Mouse (Mus musculus) thymus, adult 2 months (tissue): ENCODE results near the gene Stau1.

ENCODE experiments used
- CTCF ChIP-seq: fragments of 200-500 bp; IDR thresholded peaks from 2 replicates; pipeline ENCODE4 v1.5.1; 2012; ENCODE audit warnings: mild to moderate bottlenecking, control low read depth, low read length, moderate library complexity, borderline replicate concordance; ENCODE audit not compliant: control insufficient read depth, poor library complexity, insufficient read depth; ENCODE audit errors: extremely low read depth
- POLR2A ChIP-seq: fragments of 200-500 bp; IDR thresholded peaks from 2 replicates; pipeline ENCODE4 v1.6.1; 2012; ENCODE audit warnings: mild to moderate bottlenecking, low read length, control low read depth, moderate library complexity; ENCODE audit not compliant: control insufficient read depth, poor library complexity, insufficient read depth; ENCODE audit errors: extremely low read depth

DNA sequence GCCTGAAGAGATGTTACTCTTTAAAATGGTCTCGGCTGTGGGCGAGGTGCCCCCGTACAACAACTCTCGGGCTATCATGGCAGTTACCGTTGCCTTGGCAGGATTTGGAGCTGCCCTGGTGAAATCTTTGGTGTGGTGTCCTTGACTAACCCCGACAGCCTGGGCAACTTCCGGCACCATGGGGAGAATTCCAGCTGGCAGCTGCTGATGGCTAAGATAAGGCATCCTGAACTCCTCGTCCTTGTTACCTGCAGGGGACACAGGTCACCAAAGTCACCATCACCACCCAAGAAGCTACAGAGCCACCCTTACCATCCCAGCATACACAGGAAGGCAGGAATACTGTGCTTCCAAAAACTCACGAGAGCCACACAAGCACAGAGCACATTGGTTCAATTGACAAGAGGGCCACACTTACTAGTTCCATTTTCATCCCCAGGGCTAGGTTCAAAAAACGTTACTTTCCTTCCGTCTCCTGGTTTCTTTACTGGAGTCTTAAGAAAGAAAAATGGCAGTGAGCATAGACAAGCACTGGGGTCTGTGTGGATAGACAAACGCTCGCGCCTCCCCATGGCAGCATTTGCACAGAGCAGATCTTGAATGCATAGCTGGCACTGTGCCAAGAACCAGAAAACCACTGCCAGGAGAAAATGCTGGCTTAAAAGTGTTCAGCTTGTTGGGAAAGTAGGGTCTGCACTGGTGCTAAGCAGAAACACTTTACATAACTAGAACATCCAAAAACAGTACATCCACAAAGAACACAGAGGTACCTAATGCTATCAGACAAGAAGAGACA, 45.0 kb downstream of the Stau1 start:
- TF ChIP-seq CTCF (no peak), POLR2A (no peak)
